Mouse (Mus musculus): ENCODE measurements around the gene St8sia4. TPM values are rescaled to one million over a fixed set of nuclear protein-coding genes. Genes with fewer than 3 reads are reported as not detected.

Gene St8sia4
- polyA plus RNA-seq, 1 experiment = 0.31 TPM

DNA sequence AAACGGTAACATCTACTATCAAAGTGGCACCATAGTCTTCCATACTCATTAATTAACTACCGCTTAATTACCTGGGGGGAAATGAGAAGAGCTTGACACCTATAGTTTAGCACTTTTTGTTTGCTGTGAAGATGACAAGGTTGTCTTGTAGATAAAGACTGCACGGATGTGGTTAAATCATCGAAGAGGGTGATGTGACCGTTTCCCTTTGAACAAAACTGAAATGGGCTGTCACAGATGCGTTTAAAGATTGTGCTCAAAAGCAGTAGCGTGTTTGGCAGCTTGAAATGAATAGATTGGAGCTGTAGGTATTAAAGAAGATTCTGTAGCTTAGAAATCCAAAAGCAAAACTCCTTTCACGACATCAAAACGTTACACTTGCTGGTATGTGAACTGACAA, 11.8 kb downstream of the St8sia4 start:
- no peak overlapping the region for H3K27ac ChIP-seq (ENCODE audit: insufficient read depth, low read length)
- no peak overlapping the region for H3K9ac ChIP-seq (ENCODE audit: low read depth, poor library complexity, severe bottlenecking)
- no peaks in the 10 kb centered on the region for H3K36me3 ChIP-seq (ENCODE audit: control insufficient read depth, insufficient read depth, low read length, poor library complexity, severe bottlenecking)
- H3K4me3 ChIP-seq (ENCODE audit: low read depth, low read length) = no peak overlapping the region
- no peaks in the 10 kb centered on the region for H3K9me3 ChIP-seq (replicated peaks; ENCODE audit: control insufficient read depth, insufficient read depth, low read length, poor library complexity, severe bottlenecking)
- TF ChIP-seq EP300 (IDR thresholded peaks at IDR 0.05; ENCODE audit: insufficient read depth, low read depth, low read length) (no peak), POLR2A (IDR thresholded peaks at IDR 0.05; ENCODE audit: insufficient read depth, low read length) (no peak), CTCF (IDR thresholded peaks at IDR 0.05; ENCODE audit: low read depth, low read length) (no peak)
- no peaks in the 10 kb centered on the region for H3K4me1 ChIP-seq (ENCODE audit: control insufficient read depth, insufficient read depth, low read length)
- no peaks in the 10 kb centered on the region for H3K27me3 ChIP-seq (ENCODE audit: control insufficient read depth, insufficient read depth, low read length, poor library complexity, severe bottlenecking)

DNA sequence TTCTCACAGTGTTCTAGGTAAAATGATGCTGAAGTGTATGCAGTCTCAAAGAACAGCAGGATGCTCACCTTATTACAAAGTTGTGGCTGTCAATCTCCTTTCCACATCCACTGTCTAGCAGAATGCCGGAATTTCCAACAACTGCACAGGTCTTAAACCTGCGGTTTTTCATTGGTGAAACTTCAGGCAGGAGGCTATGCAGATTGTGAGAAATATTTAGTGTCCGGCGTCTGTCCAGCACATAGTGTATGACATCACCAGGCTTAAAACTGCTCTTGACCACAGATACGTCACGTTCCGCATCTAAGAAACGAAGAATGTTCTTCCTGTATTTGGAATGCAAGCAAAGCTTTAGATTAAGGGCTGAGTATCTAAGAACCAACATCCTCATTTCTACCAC, 13.9 kb downstream of the St8sia4 start:
- Histone ChIP-seq H3K4me3 (ENCODE audit: low read depth, low read length) (no peak overlapping the region), H3K4me1 (ENCODE audit: control insufficient read depth, insufficient read depth, low read length) (no peaks in the 10 kb centered on the region), H3K9me3 (replicated peaks; ENCODE audit: control insufficient read depth, insufficient read depth, low read length, poor library complexity, severe bottlenecking) (no peaks in the 10 kb centered on the region), H3K27me3 (ENCODE audit: control insufficient read depth, insufficient read depth, low read length, poor library complexity, severe bottlenecking) (no peaks in the 10 kb centered on the region), H3K27ac (ENCODE audit: insufficient read depth, low read length) (no peak overlapping the region), H3K36me3 (ENCODE audit: control insufficient read depth, insufficient read depth, low read length, poor library complexity, severe bottlenecking) (no peaks in the 10 kb centered on the region), H3K9ac (ENCODE audit: low read depth, poor library complexity, severe bottlenecking) (no peak overlapping the region)
- TF ChIP-seq CTCF (IDR thresholded peaks at IDR 0.05; ENCODE audit: low read depth, low read length) (no peak), POLR2A (IDR thresholded peaks at IDR 0.05; ENCODE audit: insufficient read depth, low read length) (no peak), EP300 (IDR thresholded peaks at IDR 0.05; ENCODE audit: insufficient read depth, low read depth, low read length) (no peak)

DNA sequence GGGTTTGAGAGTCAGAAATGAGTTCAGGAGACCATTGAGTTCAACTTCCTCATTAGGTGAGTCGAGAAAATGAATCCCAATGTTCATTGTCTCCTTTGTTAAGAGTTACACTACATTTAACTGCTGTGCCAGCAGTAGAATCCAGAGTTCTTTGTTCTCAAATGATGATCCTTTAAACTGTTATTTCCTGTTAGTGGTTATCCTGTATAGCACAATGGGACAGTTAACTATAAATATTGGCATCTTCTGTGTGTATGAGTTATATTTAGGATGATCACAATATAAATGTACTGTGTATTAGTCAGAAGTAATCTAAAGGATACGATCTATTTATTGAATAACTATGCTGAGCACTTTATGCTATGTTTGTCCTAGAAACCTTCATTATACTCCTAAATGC, 23.1 kb downstream of the St8sia4 start:
- no peak for TF ChIP-seq EP300 (IDR thresholded peaks at IDR 0.05; ENCODE audit: insufficient read depth, low read depth, low read length)
- TF ChIP-seq POLR2A (IDR thresholded peaks at IDR 0.05; ENCODE audit: insufficient read depth, low read length) = no peak
- no peak for TF ChIP-seq CTCF (IDR thresholded peaks at IDR 0.05; ENCODE audit: low read depth, low read length)
- Histone ChIP-seq H3K36me3 (ENCODE audit: control insufficient read depth, insufficient read depth, low read length, poor library complexity, severe bottlenecking) (no peaks in the 10 kb centered on the region), H3K9ac (ENCODE audit: low read depth, poor library complexity, severe bottlenecking) (no peak overlapping the region), H3K27me3 (ENCODE audit: control insufficient read depth, insufficient read depth, low read length, poor library complexity, severe bottlenecking) (no peaks in the 10 kb centered on the region), H3K27ac (ENCODE audit: insufficient read depth, low read length) (no peak overlapping the region), H3K4me1 (ENCODE audit: control insufficient read depth, insufficient read depth, low read length) (no peaks in the 10 kb centered on the region), H3K4me3 (ENCODE audit: low read depth, low read length) (no peak overlapping the region), H3K9me3 (replicated peaks; ENCODE audit: control insufficient read depth, insufficient read depth, low read length, poor library complexity, severe bottlenecking) (no peaks in the 10 kb centered on the region)

DNA sequence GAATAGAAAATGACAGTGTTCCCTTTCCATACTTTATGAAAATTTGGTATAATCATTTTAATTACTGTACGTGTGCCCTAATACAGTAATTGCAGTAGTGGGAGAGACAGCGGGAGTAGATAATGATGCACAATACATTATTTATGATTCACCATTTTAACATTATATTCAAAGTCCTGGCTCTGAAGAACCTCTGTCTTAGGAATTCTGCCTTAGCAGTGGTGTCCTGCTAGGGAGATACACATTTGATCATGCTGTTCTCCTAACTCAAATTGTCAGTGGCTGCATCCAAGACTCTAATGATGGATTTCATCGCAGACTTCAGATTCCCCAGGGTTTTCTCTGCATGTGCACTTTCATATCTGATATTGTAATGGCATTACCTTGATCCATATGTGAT, 28.4 kb downstream of the St8sia4 start:
- Histone ChIP-seq H3K4me1 (ENCODE audit: control insufficient read depth, insufficient read depth, low read length) (no peaks in the 10 kb centered on the region), H3K27me3 (ENCODE audit: control insufficient read depth, insufficient read depth, low read length, poor library complexity, severe bottlenecking) (no peaks in the 10 kb centered on the region), H3K27ac (ENCODE audit: insufficient read depth, low read length) (no peak overlapping the region), H3K4me3 (ENCODE audit: low read depth, low read length) (no peak overlapping the region), H3K9ac (ENCODE audit: low read depth, poor library complexity, severe bottlenecking) (no peak overlapping the region), H3K9me3 (replicated peaks; ENCODE audit: control insufficient read depth, insufficient read depth, low read length, poor library complexity, severe bottlenecking) (no peaks in the 10 kb centered on the region), H3K36me3 (ENCODE audit: control insufficient read depth, insufficient read depth, low read length, poor library complexity, severe bottlenecking) (no peaks in the 10 kb centered on the region)
- no peak for TF ChIP-seq EP300 (IDR thresholded peaks at IDR 0.05; ENCODE audit: insufficient read depth, low read depth, low read length)
- no peak for TF ChIP-seq POLR2A (IDR thresholded peaks at IDR 0.05; ENCODE audit: insufficient read depth, low read length)
- TF ChIP-seq CTCF (IDR thresholded peaks at IDR 0.05; ENCODE audit: low read depth, low read length) = no peak

DNA sequence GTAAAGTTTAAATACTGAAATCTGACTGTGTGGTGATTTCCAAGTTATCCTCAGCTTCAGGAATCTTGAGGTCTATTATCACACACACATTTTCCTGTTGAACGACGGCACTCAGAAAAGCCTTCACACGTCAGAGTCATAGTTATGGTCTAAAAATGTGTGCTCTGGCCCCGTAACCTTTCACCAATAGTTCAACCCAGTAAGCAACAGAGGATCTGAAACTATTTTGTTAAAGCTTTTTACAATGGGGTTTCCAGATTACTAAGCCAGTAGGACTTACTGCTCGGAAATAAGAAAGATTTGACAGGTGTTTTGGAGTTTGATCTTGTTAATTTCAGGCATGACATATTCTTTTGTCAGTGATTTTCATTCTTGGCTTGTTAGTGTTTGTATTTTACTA, 43.0 kb downstream of the St8sia4 start:
- TF ChIP-seq CTCF (IDR thresholded peaks at IDR 0.05; ENCODE audit: low read depth, low read length) = no peak
- no peak for TF ChIP-seq POLR2A (IDR thresholded peaks at IDR 0.05; ENCODE audit: insufficient read depth, low read length)
- TF ChIP-seq EP300 (IDR thresholded peaks at IDR 0.05; ENCODE audit: insufficient read depth, low read depth, low read length) = no peak
- no peak overlapping the region for H3K4me3 ChIP-seq (ENCODE audit: low read depth, low read length)

DNA sequence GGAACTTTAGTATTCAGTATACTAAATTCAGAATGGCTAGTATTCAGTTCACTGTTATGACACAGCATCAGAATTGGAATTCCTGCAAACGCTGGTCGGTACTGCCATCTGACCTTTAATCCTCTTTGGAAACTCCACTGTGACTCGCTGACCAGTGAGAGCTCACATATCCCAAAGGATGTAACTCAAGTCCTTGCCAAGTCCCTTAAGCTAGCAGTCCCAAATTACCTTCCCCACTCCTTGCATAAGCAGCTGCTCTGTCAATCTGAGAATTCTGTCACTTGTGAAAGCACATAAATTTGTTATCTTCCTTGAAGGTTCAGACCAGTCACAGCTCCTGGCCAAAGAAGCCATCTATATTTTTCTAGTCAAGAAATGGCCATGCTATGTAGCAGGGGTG, 48.7 kb downstream of the St8sia4 start:
- Histone ChIP-seq H3K4me1 (ENCODE audit: control insufficient read depth, insufficient read depth, low read length) (no peaks in the 10 kb centered on the region), H3K27me3 (ENCODE audit: control insufficient read depth, insufficient read depth, low read length, poor library complexity, severe bottlenecking) (no peaks in the 10 kb centered on the region), H3K4me3 (ENCODE audit: low read depth, low read length) (no peak overlapping the region), H3K36me3 (ENCODE audit: control insufficient read depth, insufficient read depth, low read length, poor library complexity, severe bottlenecking) (no peaks in the 10 kb centered on the region), H3K9ac (ENCODE audit: low read depth, poor library complexity, severe bottlenecking) (no peak overlapping the region), H3K27ac (ENCODE audit: insufficient read depth, low read length) (no peak overlapping the region), H3K9me3 (replicated peaks; ENCODE audit: control insufficient read depth, insufficient read depth, low read length, poor library complexity, severe bottlenecking) (no peaks in the 10 kb centered on the region)
- TF ChIP-seq CTCF (IDR thresholded peaks at IDR 0.05; ENCODE audit: low read depth, low read length) = no peak
- TF ChIP-seq POLR2A (IDR thresholded peaks at IDR 0.05; ENCODE audit: insufficient read depth, low read length) = no peak
- no peak for TF ChIP-seq EP300 (IDR thresholded peaks at IDR 0.05; ENCODE audit: insufficient read depth, low read depth, low read length)

More for the DNA sequence above, 43.0 kb downstream of the St8sia4 start:
- no peak overlapping the region for H3K27ac ChIP-seq (ENCODE audit: insufficient read depth, low read length)
- H3K9ac ChIP-seq (ENCODE audit: low read depth, poor library complexity, severe bottlenecking) = no peak overlapping the region
- no peaks in the 10 kb centered on the region for H3K36me3 ChIP-seq (ENCODE audit: control insufficient read depth, insufficient read depth, low read length, poor library complexity, severe bottlenecking)
- no peaks in the 10 kb centered on the region for H3K4me1 ChIP-seq (ENCODE audit: control insufficient read depth, insufficient read depth, low read length)
- H3K9me3 ChIP-seq (replicated peaks; ENCODE audit: control insufficient read depth, insufficient read depth, low read length, poor library complexity, severe bottlenecking) = no peaks in the 10 kb centered on the region
- H3K27me3 ChIP-seq (ENCODE audit: control insufficient read depth, insufficient read depth, low read length, poor library complexity, severe bottlenecking) = no peaks in the 10 kb centered on the region

All from ES-Bruce4 (cell line).